Mouse (Mus musculus) frontal cortex, postnatal 10 days (tissue): Measurements from ENCODE around the gene Hsp90ab1.

Source experiments
- DNase-seq, 2 experiments: peaks; one replicate each; pipeline ENCODE4 v3.0.0; 2022; ENCODE audit warnings: low spot score in 2 of 2, mixed read lengths in 1 of 2

The Hsp90ab1 gene

GRCm38 (mm10) chr17:45573087-45573779 lies at the start of gene Hsp90ab1:
TSS of gene Hsp90ab1 (minus strand) at chr17:45573271.
- DNase-seq, result peak; percentile 99

GRCm38 (mm10) chr17:45619386-45620256 lies 46.5 kb upstream of the Hsp90ab1 start:
- DNase-seq, result no peak

GRCm38 (mm10) chr17:45618941-45619385 lies 45.9 kb upstream of the Hsp90ab1 start:
- DNase-seq, result no peak

- DNase-seq, result no peak
Observed at GRCm38 (mm10) chr17:45617655-45618054, 44.6 kb upstream of the Hsp90ab1 start.

- no peak for DNase-seq
Observed at GRCm38 (mm10) chr17:45616679-45617078, 43.6 kb upstream of the Hsp90ab1 start.

- no peak for DNase-seq
Observed at GRCm38 (mm10) chr17:45616046-45616650, 43.1 kb upstream of the Hsp90ab1 start.

GRCm38 (mm10) chr17:45612921-45613320 lies 39.9 kb upstream of the Hsp90ab1 start:
- no peak for DNase-seq

- DNase-seq, result no peak
Observed at GRCm38 (mm10) chr17:45612008-45612407, 38.9 kb upstream of the Hsp90ab1 start.

GRCm38 (mm10) chr17:45610144-45610866 lies 37.2 kb upstream of the Hsp90ab1 start:
- DNase-seq, result no peak

GRCm38 (mm10) chr17:45608396-45608795 lies 35.3 kb upstream of the Hsp90ab1 start:
- no peak for DNase-seq

GRCm38 (mm10) chr17:45606992-45607879 lies 34.2 kb upstream of the Hsp90ab1 start:
- DNase-seq, result no peak

- no peak for DNase-seq
Observed at GRCm38 (mm10) chr17:45602984-45603383, 29.9 kb upstream of the Hsp90ab1 start.

GRCm38 (mm10) chr17:45601877-45602304 lies 28.8 kb upstream of the Hsp90ab1 start, which contains the start of gene Mymx:
TSS of gene Mymx (minus strand) at chr17:45602102.
- DNase-seq, result no peak

- DNase-seq, result no peak
Observed at GRCm38 (mm10) chr17:45601325-45601724, 28.3 kb upstream of the Hsp90ab1 start.

- no peak for DNase-seq
Observed at GRCm38 (mm10) chr17:45600267-45600666, 27.2 kb upstream of the Hsp90ab1 start.

- DNase-seq, result no peak
Observed at GRCm38 (mm10) chr17:45599446-45600242, 26.6 kb upstream of the Hsp90ab1 start, which contains the start of gene Slc29a1. TSS of gene Slc29a1 (minus strand) at chr17:45599606.

- no peak for DNase-seq
Observed at GRCm38 (mm10) chr17:45598891-45599290, 25.8 kb upstream of the Hsp90ab1 start.

GRCm38 (mm10) chr17:45598376-45598775 lies 25.3 kb upstream of the Hsp90ab1 start:
- no peak for DNase-seq

- DNase-seq, result no peak
Observed at GRCm38 (mm10) chr17:45597787-45598186, 24.7 kb upstream of the Hsp90ab1 start.
